ENCODE assay signal across 1 mouse cellular context in genomic region chr5:30994910-30995635, GRCm38 (mm10).
TF ChIP-seq lines count a peak whose summit lies in the region.

No protein-coding gene starts in this region.

TF ChIP-seq in myocyte, 11 proteins besides CTCF, POLR2A, EP300 and RAD21:
- TF ChIP-seq MYOD1 (IDR thresholded peaks at IDR 0.05; ENCODE audit: control insufficient read depth in 1 of 3, insufficient read length in 2 of 3, low read depth in 2 of 3) = peak in 2 of 3 experiments; percentile 60 to 83
- no peak for TF ChIP-seq SRF (IDR thresholded peaks at IDR 0.05; ENCODE audit: control insufficient read depth, insufficient read length, low read depth)
- TF ChIP-seq TCF3 (IDR thresholded peaks at IDR 0.05; ENCODE audit: insufficient read length, low read depth) = no peak
- TF ChIP-seq USF1 (IDR thresholded peaks at IDR 0.05; ENCODE audit: low read depth) = no peak
- no peak for TF ChIP-seq CEBPB (IDR thresholded peaks at IDR 0.05; ENCODE audit: insufficient read depth, poor library complexity, severe bottlenecking)
- peak in 1 of 3 experiments; percentile 3 for TF ChIP-seq MYOG (IDR thresholded peaks at IDR 0.05; ENCODE audit: control insufficient read depth in 1 of 3, insufficient read depth in 1 of 3, insufficient read length in 2 of 3, low read depth in 2 of 3)
- no peak for TF ChIP-seq POLR2AphosphoS2 (IDR thresholded peaks at IDR 0.05; ENCODE audit: insufficient read length, low read depth)
- TF ChIP-seq TCF12 (IDR thresholded peaks at IDR 0.05; ENCODE audit: insufficient read depth, poor library complexity, severe bottlenecking) = no peak
- no peak for TF ChIP-seq E2F4 (IDR thresholded peaks at IDR 0.05; ENCODE audit: insufficient read depth)
- no peak for TF ChIP-seq REST (IDR thresholded peaks at IDR 0.05; ENCODE audit: insufficient read depth, insufficient read length)
